Mouse (Mus musculus) lung, postnatal 4 days (tissue): ENCODE measurements at regions not wholly inside any gene's neighbourhood (a gene's known extent, or its start where the extent isn't known, plus 50 kb on each side); places are given as distances from the start of the nearest gene placed in this dataset.

ENCODE experiments used
- DNase-seq, 2 experiments: peaks; one replicate each; pipeline ENCODE4 v3.0.0; 2021

GRCm38 (mm10) chr9:71355721-71356120, 130.0 kb downstream of the Polr2m start:
- no peak for DNase-seq
